Mouse (Mus musculus) limb, embryonic 15.5 days (tissue): ENCODE measurements around the gene Nynrin. TPM values are rescaled to one million over a fixed set of nuclear protein-coding genes. Genes with fewer than 3 reads are reported as not detected.

Source experiments
- ATAC-seq: fragments of 200-750 bp; cut with Nextera tagmentation; 2 replicates; pipeline ENCODE4 v1.8.0; 2017; ENCODE audit warnings: low read depth, moderate TSS enrichment; ENCODE audit not compliant: insufficient number of reproducible peaks, low FRiP score, low TSS enrichment
- H3K27ac ChIP-seq: fragments of 300-500 bp; sonication (generic); 2 replicates; pipeline ENCODE4 v1.5.1; 2015; ENCODE audit warnings: moderate library complexity, mild to moderate bottlenecking, inconsistent platforms
- H3K27me3 ChIP-seq: fragments of 300-500 bp; sonication (generic); 2 replicates; pipeline ENCODE4 v1.6.1; 2015; ENCODE audit warnings: inconsistent platforms
- H3K36me3 ChIP-seq: fragments of 300-500 bp; sonication (generic); 2 replicates; pipeline ENCODE4 v1.6.1; 2015; ENCODE audit warnings: inconsistent platforms
- H3K4me1 ChIP-seq: fragments of 300-500 bp; sonication (generic); 2 replicates; pipeline ENCODE4 v1.6.1; 2015; ENCODE audit warnings: inconsistent platforms
- H3K4me2 ChIP-seq: fragments of 300-500 bp; sonication (generic); 2 replicates; pipeline ENCODE4 v1.6.1; 2015; ENCODE audit warnings: mild to moderate bottlenecking, inconsistent platforms
- H3K4me3 ChIP-seq: fragments of 300-500 bp; sonication (generic); 2 replicates; pipeline ENCODE4 v1.5.1; 2015; ENCODE audit warnings: mild to moderate bottlenecking, inconsistent platforms
- H3K9ac ChIP-seq: fragments of 300-500 bp; sonication (generic); 2 replicates; pipeline ENCODE4 v1.6.1; 2015; ENCODE audit warnings: inconsistent platforms
- H3K9me3 ChIP-seq: fragments of 300-500 bp; sonication (generic); 2 replicates; pipeline ENCODE4 v1.6.1; 2016; ENCODE audit warnings: inconsistent platforms
- WGBS: fragments of 180-500 bp; shearing (Covaris S2); methylation state at CpG from one replicate; pipeline ENCODE4 v1.1.7; 2015; 5-methylcytosine and 5-hydroxymethylcytosine counted together
- polyA plus RNA-seq: library from polyadenylated mRNA; unstranded; fragments of >200 nt; fragmentation: Nextera tagmentation; extraction: Ambion mirVana; gene quantifications from 2 replicates; pipeline ENCODE4 v1.2.1, GENCODE M21; 2015

Gene Nynrin
- polyA plus RNA-seq, 1 experiment from 2014 or later = 25.5 TPM

DNA sequence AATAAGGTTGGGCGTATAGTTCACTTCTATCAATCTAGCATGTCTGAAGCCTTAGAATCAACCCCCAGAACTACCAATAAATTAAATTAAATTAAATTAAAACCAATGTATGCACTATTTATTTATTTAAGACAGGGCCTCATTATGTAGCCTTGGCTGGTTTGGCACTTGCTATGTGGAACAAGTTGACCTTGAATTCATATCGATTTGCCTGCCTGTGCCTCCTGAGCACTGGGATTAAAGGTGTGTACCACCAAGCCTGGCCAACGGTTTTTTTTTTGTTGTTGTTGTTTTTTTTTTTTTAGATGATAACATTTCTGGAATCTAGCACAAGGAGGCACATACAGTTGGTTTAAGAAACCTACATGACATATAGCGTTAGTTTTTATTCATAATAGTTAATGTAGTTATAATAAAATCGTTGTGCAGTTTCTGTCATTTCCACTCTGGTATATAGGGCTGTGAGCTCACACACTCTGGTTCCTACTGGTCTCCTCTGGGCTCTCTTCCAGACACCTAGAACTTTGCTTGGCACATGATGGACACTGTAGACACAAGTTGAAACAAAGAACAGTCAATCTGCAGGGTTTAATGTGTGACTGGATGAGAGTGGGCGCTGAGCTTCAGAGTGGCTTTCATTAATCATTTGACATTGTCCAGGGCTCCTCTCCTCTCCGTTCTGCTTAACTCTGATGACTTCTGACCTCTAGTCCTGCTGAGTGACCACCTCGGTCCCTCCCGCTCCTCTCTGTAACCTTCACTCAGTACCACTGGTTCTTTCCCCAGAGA is 8.1 kb upstream of the Nynrin start:
- Histone ChIP-seq H3K9me3 (no peaks in the 10 kb centered on the region), H3K27me3 (no peaks in the 10 kb centered on the region), H3K27ac (no peak overlapping the region), H3K4me1 (no peaks in the 10 kb centered on the region), H3K4me3 (no peak overlapping the region), H3K4me2 (no peak overlapping the region), H3K36me3 (no peaks in the 10 kb centered on the region), H3K9ac (no peak overlapping the region)
- 65% methylated on average over 9 of the region's 9 CpGs for WGBS
- ATAC-seq = no peak

DNA sequence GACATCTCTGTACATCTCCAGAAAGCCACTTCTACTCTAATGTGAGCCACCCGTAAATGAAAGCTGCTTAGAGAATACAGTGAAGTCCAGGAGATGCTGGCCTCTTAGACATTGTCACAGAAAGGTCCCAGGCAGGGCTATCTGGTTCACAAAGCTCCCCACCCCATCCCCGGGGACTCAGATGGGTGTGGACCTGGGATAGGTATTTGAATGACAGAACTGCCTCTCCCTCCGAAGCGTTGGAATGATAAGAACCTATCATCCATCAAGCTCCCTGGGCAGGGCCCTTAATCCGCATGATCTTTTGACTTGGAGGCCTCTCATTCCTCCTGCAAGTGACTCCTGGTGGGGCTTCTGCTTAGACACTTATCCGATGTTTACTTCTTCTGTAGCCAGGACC is 2.9 kb upstream of the Nynrin start:
- no peaks in the 10 kb centered on the region for H3K36me3 ChIP-seq
- H3K4me2 ChIP-seq = no peak overlapping the region
- H3K4me1 ChIP-seq = peaks cover 28% of the 10 kb centered on the region
- ATAC-seq = no peak
- no peaks in the 10 kb centered on the region for H3K27me3 ChIP-seq
- no peak overlapping the region for H3K9ac ChIP-seq
- no peaks in the 10 kb centered on the region for H3K9me3 ChIP-seq
- peak overlapping the region; percentile 3; the same call in 1 of the 2 replicates for H3K27ac ChIP-seq
- H3K4me3 ChIP-seq = no peak overlapping the region
- 54% methylated on average over 6 of the region's 6 CpGs for WGBS

DNA sequence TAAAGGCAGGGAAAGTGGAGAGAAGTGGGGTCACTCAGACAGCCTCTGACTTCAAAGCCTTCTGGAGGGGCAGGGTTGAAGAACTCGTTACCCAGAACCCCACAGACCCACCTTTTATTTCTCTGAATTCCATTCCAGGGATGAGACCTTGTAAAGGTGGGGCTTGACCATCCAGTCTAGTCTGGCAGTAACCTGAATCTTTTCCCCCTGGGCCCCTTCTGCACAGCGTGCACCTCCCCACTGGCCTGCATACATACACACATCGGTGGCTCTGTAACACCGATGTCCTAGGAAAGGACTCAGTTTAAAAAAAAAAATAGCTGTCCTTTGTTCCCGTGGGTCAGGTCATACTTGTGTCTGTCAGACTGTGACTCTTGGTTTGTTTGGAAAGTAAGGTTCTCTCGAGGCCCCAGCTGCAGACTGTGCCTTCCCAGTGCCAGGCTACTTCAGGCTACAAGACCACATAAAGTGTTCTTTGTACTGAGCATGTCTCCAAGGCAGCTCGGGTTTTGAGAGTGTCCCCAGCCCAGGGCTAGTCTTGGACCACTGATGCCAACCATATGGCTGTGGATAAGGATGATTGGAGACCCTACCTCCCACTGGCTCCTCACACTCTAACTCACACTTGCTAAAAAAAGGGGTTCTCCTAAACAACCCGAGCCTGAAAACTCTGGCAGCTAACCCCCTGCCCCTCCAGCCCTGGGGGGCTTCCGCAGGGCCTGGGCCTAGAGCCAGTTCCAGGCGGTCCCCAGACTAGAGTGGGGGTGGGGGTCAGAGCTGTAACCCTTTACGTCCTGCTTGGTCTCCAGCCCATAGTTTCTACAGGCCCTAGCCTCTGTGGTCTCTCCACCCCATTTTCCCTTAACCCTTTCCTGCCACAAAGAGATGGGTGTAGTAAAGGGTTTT is 911 bp upstream of the Nynrin start:
- Histone ChIP-seq H3K27ac (peak overlapping the region; percentile 97), H3K4me1 (peaks cover 47% of the 10 kb centered on the region), H3K36me3 (peaks cover 5% of the 10 kb centered on the region; the same call in 1 of the 2 replicates), H3K4me3 (peak overlapping the region; percentile 74), H3K9me3 (no peaks in the 10 kb centered on the region), H3K9ac (peak overlapping the region; percentile 17; the same call in 1 of the 2 replicates), H3K27me3 (no peaks in the 10 kb centered on the region), H3K4me2 (peak overlapping the region; percentile 76)
- 4% methylated on average over 11 of the region's 11 CpGs for WGBS
- ATAC-seq = peak; percentile 73

DNA sequence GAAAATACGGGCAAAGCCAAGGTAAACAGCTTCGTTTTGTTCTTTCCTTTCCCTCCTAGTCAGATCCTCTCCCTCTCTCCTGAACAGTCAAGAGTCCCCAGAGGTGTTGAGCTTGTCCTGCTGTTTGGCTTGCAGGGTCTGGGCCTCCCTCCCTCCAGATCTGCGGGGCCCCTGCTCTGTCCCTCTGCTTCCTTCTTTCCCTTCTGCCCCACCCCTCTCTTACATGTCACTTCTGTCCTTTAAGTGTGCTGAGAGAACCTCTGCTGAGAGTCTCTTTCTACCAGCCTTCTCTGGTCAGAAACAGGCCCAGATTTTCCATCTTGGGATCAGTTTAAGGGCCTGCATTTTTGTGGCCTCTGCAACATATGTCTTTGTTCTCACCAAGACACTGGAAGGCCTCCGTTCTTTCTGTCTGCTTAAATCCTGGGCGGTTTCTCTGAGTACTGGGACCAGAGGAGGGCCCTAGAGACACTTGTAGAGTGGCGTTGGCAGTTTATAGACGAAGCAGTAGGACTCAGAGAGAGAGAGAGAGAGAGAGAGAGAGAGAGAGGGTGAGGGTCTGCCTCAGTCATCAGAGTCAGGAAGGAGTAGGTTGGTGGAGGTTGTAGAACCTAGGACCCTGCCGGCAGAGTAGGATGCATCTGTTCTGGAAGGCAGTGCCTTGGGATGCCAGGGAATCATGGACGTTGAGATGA is 743 bp downstream of the Nynrin start:
- ATAC-seq = no peak
- WGBS = 0% methylated on average over 9 of the region's 9 CpGs

DNA sequence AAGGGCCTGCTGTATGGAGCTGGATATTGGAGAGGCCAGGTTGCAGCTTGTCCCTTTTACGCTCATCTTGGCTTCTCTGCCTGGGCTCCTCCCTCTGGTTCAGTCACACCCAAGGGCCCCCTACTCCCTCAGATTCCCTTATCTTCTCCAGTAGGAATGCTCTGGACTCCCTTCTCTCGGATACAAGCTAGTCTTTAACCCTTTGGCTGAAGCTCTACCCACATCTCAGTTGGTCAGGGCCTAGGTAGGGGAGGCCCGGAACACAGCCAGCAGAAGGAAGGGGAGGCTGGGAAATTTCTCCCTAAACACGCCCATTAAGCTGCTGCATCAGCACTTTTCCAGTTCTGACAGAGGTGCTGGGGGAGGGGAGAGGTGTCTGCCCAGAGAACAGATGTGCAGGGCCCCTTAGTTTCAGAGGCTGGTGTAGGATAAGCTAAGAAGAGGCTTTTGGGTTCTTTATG is 1.3 kb downstream of the Nynrin start:
- H3K27me3 ChIP-seq = no peaks in the 10 kb centered on the region
- H3K27ac ChIP-seq = peak overlapping the region; percentile 97
- peak overlapping the region; percentile 76 for H3K4me2 ChIP-seq
- 2% methylated on average over 4 of the region's 4 CpGs for WGBS
- H3K9me3 ChIP-seq = no peaks in the 10 kb centered on the region
- H3K36me3 ChIP-seq = peaks cover 5% of the 10 kb centered on the region; the same call in 1 of the 2 replicates
- peaks cover 58% of the 10 kb centered on the region for H3K4me1 ChIP-seq
- peak overlapping the region; percentile 73 for H3K9ac ChIP-seq
- peak overlapping the region; percentile 74 for H3K4me3 ChIP-seq
- ATAC-seq = peak; percentile 45

More for the DNA sequence above, 743 bp downstream of the Nynrin start:
- Histone ChIP-seq H3K36me3 (peaks cover 5% of the 10 kb centered on the region; the same call in 1 of the 2 replicates), H3K27ac (peak overlapping the region; percentile 97), H3K4me3 (peak overlapping the region; percentile 74), H3K9me3 (no peaks in the 10 kb centered on the region), H3K4me2 (peak overlapping the region; percentile 76), H3K27me3 (no peaks in the 10 kb centered on the region), H3K4me1 (peaks cover 56% of the 10 kb centered on the region), H3K9ac (peak overlapping the region; percentile 73)

DNA sequence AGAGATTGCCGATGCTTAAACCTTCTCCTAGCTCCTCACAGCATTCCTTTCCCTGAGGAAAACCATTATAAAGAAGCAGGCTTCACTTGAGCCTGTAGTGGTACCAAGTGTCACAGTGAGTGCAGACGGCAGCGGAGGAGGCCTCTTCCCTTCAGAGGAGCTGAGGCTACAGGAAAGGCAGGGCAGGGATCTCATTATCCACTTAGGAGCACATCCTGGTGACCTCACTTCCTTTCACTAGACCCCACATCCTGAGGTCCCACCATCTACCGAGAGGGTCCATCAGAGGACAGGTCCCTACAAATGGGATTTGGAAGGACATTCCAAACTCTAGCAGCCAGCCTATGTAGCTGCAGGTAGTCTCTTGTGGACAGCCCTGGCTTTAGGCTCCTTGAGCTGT is 3.8 kb downstream of the Nynrin start:
- Histone ChIP-seq H3K9me3 (no peaks in the 10 kb centered on the region), H3K27me3 (no peaks in the 10 kb centered on the region), H3K36me3 (peaks cover 9% of the 10 kb centered on the region; the same call in 1 of the 2 replicates), H3K4me1 (peaks cover 67% of the 10 kb centered on the region), H3K27ac (no peak overlapping the region), H3K4me2 (peak overlapping the region; percentile 27; the same call in 1 of the 2 replicates), H3K9ac (no peak overlapping the region), H3K4me3 (0 out of 2 replicates have a peak overlapping the region, but pooled peaks have one; percentile 74)
- WGBS = 42% methylated on average over 4 of the region's 4 CpGs
- no peak for ATAC-seq

DNA sequence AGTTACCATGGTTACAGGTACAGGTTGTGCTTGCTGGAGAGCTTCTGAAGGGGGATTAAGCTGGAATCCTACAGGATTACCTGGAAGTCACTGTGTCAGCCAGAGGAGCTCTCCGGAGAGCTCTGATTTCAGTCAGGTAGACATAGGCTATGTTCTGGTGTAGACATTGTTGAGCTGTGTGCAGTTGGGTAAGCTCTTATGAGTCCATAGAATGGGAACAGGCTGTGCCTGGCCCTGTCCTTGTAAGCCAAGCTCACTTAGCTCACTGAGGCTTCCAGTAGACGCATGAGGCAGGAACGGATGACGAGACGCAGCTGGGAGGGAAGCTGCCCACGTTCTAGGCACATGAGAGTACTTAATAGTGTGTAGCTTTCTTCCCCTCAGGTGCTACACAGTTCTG is 8.4 kb downstream of the Nynrin start:
- Histone ChIP-seq H3K9ac (no peak overlapping the region), H3K4me3 (no peak overlapping the region), H3K4me2 (no peak overlapping the region), H3K36me3 (peaks cover 42% of the 10 kb centered on the region), H3K27ac (no peak overlapping the region), H3K27me3 (no peaks in the 10 kb centered on the region), H3K4me1 (peaks cover 56% of the 10 kb centered on the region), H3K9me3 (no peaks in the 10 kb centered on the region)
- ATAC-seq = no peak
- WGBS = 54% methylated on average over 6 of the region's 6 CpGs

DNA sequence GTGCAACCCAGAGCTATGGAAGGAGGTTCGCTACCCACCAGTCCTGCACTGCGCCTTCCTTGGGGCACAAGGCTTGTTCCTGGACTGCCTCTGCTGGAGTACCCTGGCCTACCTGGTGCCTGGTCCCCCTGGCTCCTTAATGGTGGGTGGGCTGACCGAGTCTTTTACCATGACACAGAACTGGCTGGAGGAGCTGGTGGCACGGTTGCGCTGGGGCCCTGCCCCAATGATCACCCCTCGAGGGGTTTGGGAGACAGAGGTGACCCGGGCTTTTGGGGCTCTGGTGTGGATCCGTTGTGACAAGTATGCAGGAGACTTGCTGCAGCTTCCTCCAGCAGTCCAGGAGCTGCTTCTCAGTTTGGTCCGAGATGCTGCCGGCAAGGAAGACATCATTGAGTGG is 9.2 kb downstream of the Nynrin start:
- H3K4me1 ChIP-seq = peaks cover 48% of the 10 kb centered on the region
- no peak overlapping the region for H3K9ac ChIP-seq

DNA sequence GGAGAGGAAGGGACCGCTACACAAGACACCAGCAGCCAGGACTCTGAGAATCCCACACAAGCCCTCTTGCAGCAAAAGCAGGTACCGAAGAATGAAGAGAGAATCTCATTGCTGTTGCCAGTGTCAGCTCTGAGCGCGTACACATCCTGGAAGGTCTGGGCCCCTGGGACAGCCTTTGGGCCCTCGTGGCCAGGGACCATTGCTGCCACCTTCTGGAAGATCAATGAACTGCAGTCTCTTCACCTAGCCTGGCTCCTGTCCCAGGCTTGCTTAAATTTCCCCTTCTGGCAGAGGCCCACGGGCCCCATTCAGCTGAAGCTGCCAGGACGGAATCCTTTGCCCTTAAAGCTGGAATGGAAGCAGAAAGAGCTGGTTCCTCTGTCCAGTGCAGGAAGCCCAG is 10.0 kb downstream of the Nynrin start:
- H3K27ac ChIP-seq = 0 out of 2 replicates have a peak overlapping the region, but pooled peaks have one; percentile 29
- no peak overlapping the region for H3K9ac ChIP-seq
- H3K4me1 ChIP-seq = peaks cover 43% of the 10 kb centered on the region
- no peaks in the 10 kb centered on the region for H3K9me3 ChIP-seq
- 19% methylated on average over 7 of the region's 7 CpGs for WGBS
- H3K4me2 ChIP-seq = no peak overlapping the region
- H3K27me3 ChIP-seq = no peaks in the 10 kb centered on the region
- ATAC-seq = 0 out of 2 replicates have a peak, but pooled peaks have one; percentile 64
- no peak overlapping the region for H3K4me3 ChIP-seq
- peaks cover 54% of the 10 kb centered on the region for H3K36me3 ChIP-seq

More for the DNA sequence above, 9.2 kb downstream of the Nynrin start:
- 89% methylated on average over 10 of the region's 10 CpGs for WGBS
- H3K36me3 ChIP-seq = peaks cover 46% of the 10 kb centered on the region
- no peak for ATAC-seq
- peak overlapping the region; percentile 29 for H3K27ac ChIP-seq
- H3K4me3 ChIP-seq = no peak overlapping the region
- no peak overlapping the region for H3K4me2 ChIP-seq
- H3K9me3 ChIP-seq = no peaks in the 10 kb centered on the region
- H3K27me3 ChIP-seq = no peaks in the 10 kb centered on the region

DNA sequence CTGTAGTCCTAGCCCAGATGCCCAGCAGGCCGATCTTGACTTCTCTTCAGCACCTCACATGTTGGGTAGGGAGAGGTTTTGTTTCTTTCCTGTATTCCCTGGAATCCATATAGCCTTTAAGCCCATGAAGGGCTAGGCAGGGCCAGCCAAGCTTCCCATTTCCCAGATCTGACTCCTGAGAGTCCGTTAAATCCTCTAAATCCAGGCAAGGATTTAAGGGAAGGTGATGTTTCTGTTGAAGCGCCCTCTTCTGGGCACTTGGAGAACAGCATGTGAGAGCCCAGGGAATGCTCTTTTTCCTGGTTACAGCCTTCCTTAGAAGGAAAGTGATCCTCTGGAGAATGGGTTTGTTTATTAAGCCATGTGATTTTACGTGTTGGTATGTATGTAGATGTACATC is 13.2 kb downstream of the Nynrin start:
- Histone ChIP-seq H3K9me3 (no peaks in the 10 kb centered on the region), H3K9ac (no peak overlapping the region), H3K4me2 (no peak overlapping the region), H3K4me1 (peaks cover 26% of the 10 kb centered on the region), H3K36me3 (peaks cover 85% of the 10 kb centered on the region), H3K27me3 (no peaks in the 10 kb centered on the region), H3K4me3 (no peak overlapping the region), H3K27ac (no peak overlapping the region)
- ATAC-seq = no peak
- WGBS = 35% methylated on average over 4 of the region's 4 CpGs
